Mouse (Mus musculus) intestine, embryonic 16.5 days (tissue): ENCODE results near the gene Ifi27. TPM values are rescaled to one million over a fixed set of nuclear protein-coding genes. Genes with fewer than 3 reads are reported as not detected.
"Not testable (repeated sequence)": the region's sequence is repeated elsewhere in the genome, so short reads cannot be mapped to it uniquely, and the experiment has no call there.

Experiments
- ATAC-seq: fragments of 200-750 bp; cut with Nextera tagmentation; 2 replicates; pipeline ENCODE4 v1.8.0; 2017; ENCODE audit warnings: moderate TSS enrichment, moderate library complexity
- H3K27ac ChIP-seq: fragments of 300-500 bp; sonication (generic); 2 replicates; pipeline ENCODE4 v1.5.1; 2014; ENCODE audit warnings: mild to moderate bottlenecking, low read length
- H3K27me3 ChIP-seq: fragments of 300-500 bp; sonication (generic); replicated peaks from 2 replicates; pipeline ENCODE4 v1.6.1; 2014; ENCODE audit warnings: low read length, control low read depth, mixed read lengths; ENCODE audit not compliant: control insufficient read depth, insufficient read depth
- H3K36me3 ChIP-seq: fragments of 300-500 bp; sonication (generic); 2 replicates; pipeline ENCODE4 v1.6.1; 2014; ENCODE audit warnings: low read length, control low read depth; ENCODE audit not compliant: control insufficient read depth, insufficient read depth
- H3K4me1 ChIP-seq: fragments of 300-500 bp; sonication (generic); 2 replicates; pipeline ENCODE4 v1.6.1; 2014; ENCODE audit warnings: low read length, control low read depth, mixed read lengths; ENCODE audit not compliant: control insufficient read depth, insufficient read depth
- H3K4me2 ChIP-seq: fragments of 300-500 bp; sonication (generic); 2 replicates; pipeline ENCODE4 v1.6.1; 2014; ENCODE audit warnings: low read depth, low read length, control low read depth
- H3K4me3 ChIP-seq: fragments of 300-500 bp; sonication (generic); 2 replicates; pipeline ENCODE4 v1.5.1; 2014; ENCODE audit warnings: mild to moderate bottlenecking, low read length
- H3K9ac ChIP-seq: fragments of 300-500 bp; sonication (generic); 2 replicates; pipeline ENCODE4 v1.6.1; 2014; ENCODE audit warnings: low read depth, low read length
- H3K9me3 ChIP-seq: fragments of 300-500 bp; sonication (generic); 2 replicates; pipeline ENCODE4 v1.6.1; 2016; ENCODE audit warnings: low read length, control low read depth; ENCODE audit not compliant: control insufficient read depth
- WGBS: fragments of 180-500 bp; shearing (Covaris S2); extraction: QIAGEN DNeasy Blood & Tissue Kit; methylation state at CpG from one replicate; pipeline ENCODE4 v1.1.7; 2014; 5-methylcytosine and 5-hydroxymethylcytosine counted together
- polyA plus RNA-seq: library from polyadenylated mRNA; unstranded; fragments of >200 nt; fragmentation: Nextera tagmentation; extraction: Ambion mirVana; gene quantifications from 2 replicates; pipeline ENCODE4 v1.2.1, GENCODE M21; 2015

Gene Ifi27
- polyA plus RNA-seq, 1 experiment from 2014 or later, result 45.4 TPM

DNA sequence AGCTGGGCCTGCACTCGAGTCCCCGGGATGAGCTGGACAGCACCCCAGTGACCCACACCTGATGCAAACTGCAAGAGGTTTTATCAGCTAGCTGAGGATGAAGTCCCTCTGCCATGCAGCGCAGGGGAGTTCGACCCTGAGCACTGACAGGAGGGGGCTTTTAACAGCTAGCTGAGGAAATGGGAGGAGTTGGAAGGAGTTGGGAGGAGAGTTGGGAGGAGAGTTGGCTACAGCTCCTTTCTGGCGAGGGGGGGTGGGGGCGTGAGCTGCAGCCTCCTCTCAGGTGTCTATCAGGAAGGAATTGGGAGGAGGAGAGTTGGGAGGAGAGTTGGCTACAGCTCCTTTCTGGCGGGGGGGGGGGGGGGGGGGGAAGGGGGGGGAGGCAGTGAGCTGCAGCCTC lies 10.2 kb downstream of the Ifi27 start:
- not testable (repeated sequence) for ATAC-seq, H3K27ac ChIP-seq, H3K27me3 ChIP-seq, H3K9me3 ChIP-seq, H3K4me3 ChIP-seq, H3K4me1 ChIP-seq, H3K9ac ChIP-seq, H3K36me3 ChIP-seq, H3K4me2 ChIP-seq
- WGBS, result 30% methylated on average over 6 of the region's 7 CpGs

DNA sequence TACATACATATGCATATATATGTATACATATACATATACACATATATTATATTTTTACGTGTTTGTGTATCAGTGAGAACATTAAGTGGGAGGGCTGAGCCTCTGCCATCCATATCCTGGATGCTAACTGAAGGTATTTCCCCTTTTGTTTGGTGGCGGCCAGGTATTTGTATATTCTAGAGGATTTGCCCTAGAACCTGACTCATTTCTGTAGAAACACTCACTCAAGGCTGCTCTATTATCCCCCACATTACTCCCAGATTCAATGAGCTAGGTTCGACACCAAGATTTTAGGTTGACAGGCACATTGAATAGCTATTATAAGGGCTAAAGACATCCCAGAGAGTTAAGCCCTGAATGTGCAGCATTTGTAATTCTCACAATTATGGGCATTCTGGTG lies 11.0 kb downstream of the Ifi27 start:
- no peaks in the 10 kb centered on the region for H3K27me3 ChIP-seq
- no peak overlapping the region for H3K4me3 ChIP-seq
- WGBS, result 74% methylated on average over 3 of the region's 3 CpGs
- no peaks in the 10 kb centered on the region for H3K9me3 ChIP-seq
- no peak overlapping the region for H3K9ac ChIP-seq
- H3K4me2 ChIP-seq, result no peak overlapping the region
- H3K36me3 ChIP-seq, result no peaks in the 10 kb centered on the region
- ATAC-seq, result no peak
- H3K4me1 ChIP-seq, result no peaks in the 10 kb centered on the region
- no peak overlapping the region for H3K27ac ChIP-seq

DNA sequence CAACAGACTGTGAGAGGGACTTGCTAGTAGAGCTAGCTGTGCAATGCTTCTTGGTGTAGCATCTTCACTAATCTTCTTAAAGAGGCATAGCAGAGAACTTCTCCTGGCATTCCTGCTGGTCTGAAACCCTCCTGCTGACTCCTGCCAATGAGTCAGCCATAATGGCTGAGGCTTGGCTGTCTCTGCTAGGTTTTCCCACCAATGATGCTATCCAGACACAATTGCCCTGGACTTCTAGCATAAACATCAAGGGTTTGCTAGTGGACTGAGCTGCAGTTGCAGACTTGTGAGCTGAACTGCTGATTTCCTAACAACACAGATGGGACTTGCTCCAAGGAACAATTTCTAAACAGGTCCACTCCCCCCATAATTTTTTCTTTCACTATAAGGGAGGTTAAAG lies 19.4 kb downstream of the Ifi27 start:
- no peak for ATAC-seq
- H3K9ac ChIP-seq, result no peak overlapping the region

DNA sequence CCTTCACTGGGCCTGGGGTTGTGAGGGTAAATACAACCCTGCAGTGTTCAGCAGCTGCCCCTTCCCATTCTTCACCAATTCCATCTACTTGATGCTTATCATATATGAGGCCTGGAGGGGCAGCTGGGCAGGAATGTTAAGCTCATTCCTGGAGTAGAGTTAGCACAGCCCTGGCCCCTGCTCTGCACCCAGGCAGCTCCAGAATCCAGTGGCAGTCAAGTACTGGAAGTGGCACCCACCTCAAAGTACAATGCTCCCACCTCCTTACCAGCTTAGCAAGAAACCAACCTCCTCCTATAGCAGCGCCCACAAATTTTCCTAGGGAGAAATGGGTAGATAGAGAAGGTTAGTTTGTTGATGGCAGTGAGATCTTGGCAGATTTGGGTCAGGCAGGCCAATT lies 22.7 kb downstream of the Ifi27 start:
- peak; percentile 70 for ATAC-seq
- H3K27ac ChIP-seq, H3K4me1 ChIP-seq, H3K4me3 ChIP-seq, H3K36me3 ChIP-seq, H3K9me3 ChIP-seq, H3K4me2 ChIP-seq, H3K27me3 ChIP-seq, H3K9ac ChIP-seq: not testable (repeated sequence)
- WGBS, result no CpG with 5 or more reads among the region's 1 CpGs

More for the DNA sequence above, 19.4 kb downstream of the Ifi27 start:
- no peak overlapping the region for H3K27ac ChIP-seq
- H3K4me2 ChIP-seq, result no peak overlapping the region
- no peaks in the 10 kb centered on the region for H3K36me3 ChIP-seq
- H3K4me3 ChIP-seq, result no peak overlapping the region
- no peaks in the 10 kb centered on the region for H3K9me3 ChIP-seq
- no peaks in the 10 kb centered on the region for H3K4me1 ChIP-seq
- H3K27me3 ChIP-seq, result no peaks in the 10 kb centered on the region

DNA sequence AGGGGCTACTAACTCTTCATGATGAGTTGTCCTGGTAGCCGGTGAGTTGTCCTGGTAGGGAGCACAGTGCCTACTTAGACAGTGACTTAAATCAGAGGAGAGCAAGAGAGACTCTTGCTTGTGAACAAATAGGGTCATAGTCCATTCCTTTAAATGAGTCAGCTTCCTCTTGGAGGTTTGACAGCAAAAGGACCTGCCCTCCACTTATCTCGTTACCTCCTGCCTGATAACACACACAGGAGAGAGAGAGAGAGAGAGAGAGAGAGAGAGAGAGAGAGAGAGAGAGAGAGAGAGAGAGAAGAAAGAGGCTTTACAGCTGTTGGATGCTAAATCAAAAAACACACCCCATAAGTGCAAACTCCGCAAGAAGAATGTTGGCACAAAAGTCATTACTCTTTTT lies 23.1 kb downstream of the Ifi27 start, which contains the start of gene Ifi27l2b:
Gene Ifi27l2b, minus strand, starts transcription at position 84 of the 400 bp plus-strand sequence.
- H3K9me3 ChIP-seq, result no peaks in the 10 kb centered on the region
- H3K4me1 ChIP-seq, result no peaks in the 10 kb centered on the region
- H3K9ac ChIP-seq, result no peak within 1 kb of the TSS
- ATAC-seq, result peak; percentile 97
- no peaks in the 10 kb centered on the region for H3K36me3 ChIP-seq
- H3K4me2 ChIP-seq, result no peak within 1 kb of the TSS
- WGBS, result 51% methylated on average over 3 of the region's 3 CpGs
- H3K4me3 ChIP-seq, result no peak within 1 kb of the TSS
- no peak within 1 kb of the TSS; the same call in 1 of the 2 replicates for H3K27ac ChIP-seq
- no peaks in the 10 kb centered on the region for H3K27me3 ChIP-seq

DNA sequence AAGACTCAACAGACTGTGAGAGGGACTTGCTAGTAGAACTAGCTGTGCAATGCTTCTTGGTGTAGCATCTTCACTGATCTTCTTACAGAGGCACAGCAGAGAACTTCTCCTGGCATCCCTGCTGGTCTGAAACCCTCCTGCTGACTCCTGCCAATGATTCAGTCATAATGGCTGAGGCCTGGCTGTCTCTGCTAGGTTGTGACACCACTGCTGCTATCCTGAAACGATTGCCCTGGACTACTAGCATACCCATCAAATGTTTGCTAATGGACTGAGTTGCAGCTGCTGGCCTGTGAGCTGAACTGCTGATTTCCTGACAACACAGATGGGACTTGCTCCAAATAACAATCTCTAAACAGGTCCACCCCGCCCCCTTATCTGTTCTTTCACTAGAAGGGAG lies 40.5 kb downstream of the Ifi27 start:
- no peak for ATAC-seq

DNA sequence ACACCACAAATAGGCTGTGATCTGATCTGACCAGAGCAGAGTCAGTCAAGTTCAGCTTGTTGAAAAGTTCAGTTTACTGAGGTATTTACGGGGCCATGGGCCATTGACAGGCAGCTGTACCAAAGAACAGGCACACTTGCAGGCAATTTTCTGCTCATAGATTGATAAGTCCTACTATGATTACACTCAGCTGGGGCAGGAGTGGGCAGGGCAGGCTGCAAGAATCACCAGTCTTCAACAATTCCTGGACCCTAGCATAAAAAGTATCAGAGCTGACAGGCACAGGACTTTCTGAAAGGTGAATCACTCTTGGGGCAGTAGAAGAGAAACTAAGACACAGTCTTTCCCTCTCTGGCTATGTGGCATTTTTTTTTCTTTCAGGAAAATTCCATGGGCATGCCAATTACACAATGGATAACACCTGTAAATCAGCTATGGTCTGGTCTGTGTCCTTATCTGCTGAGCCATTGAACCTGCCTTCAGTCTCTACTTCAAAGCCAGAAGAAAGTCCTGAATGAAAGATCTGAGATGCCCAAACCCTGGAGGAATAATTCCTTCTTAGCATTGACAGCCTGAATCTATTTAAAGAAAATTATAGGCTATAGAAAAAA lies 42.9 kb downstream of the Ifi27 start:
- Histone ChIP-seq H3K4me1 (no peaks in the 10 kb centered on the region; the same call in 1 of the 2 replicates), H3K9ac (no peak overlapping the region), H3K4me3 (no peak overlapping the region), H3K27ac (peak overlapping the region; percentile 61; the same call in 1 of the 2 replicates), H3K27me3 (no peaks in the 10 kb centered on the region), H3K4me2 (no peak overlapping the region), H3K36me3 (no peaks in the 10 kb centered on the region), H3K9me3 (no peaks in the 10 kb centered on the region)
- peak; percentile 56; the same call in 1 of the 2 replicates for ATAC-seq
- 72% methylated on average over 1 of the region's 1 CpGs for WGBS

More for the DNA sequence above, 40.5 kb downstream of the Ifi27 start:
- Histone ChIP-seq H3K27ac (no peak overlapping the region), H3K4me3 (no peak overlapping the region), H3K4me2 (no peak overlapping the region), H3K4me1 (no peaks in the 10 kb centered on the region; the same call in 1 of the 2 replicates), H3K9ac (no peak overlapping the region), H3K36me3 (no peaks in the 10 kb centered on the region), H3K27me3 (no peaks in the 10 kb centered on the region), H3K9me3 (no peaks in the 10 kb centered on the region)
- WGBS, result 41% methylated on average over 2 of the region's 2 CpGs

DNA sequence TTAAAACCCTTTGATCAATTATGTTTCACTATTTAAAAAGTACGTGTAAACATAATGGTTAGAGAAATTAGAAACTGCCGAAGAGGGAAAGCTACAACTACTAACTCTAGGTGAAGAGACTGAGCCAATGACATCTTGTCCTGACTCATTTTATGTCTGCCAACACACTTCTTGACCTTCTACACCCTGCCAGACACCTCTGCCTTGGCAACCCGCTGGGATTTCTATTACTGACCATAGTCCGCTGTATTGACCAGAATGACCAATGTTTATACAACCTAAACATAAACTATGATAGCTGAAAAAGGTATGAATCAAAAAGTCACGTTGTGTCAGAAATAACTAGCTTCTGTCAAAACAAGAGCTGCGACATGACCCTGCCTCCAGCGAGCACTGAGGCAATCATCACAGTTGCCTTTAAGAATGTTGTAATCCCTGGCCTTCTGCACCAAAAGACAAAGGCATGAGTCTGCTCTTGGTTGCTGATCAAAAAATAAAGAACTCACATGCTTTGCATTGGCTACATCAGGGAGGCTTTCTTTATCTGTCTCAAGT lies 43.5 kb downstream of the Ifi27 start:
- 56% methylated on average over 7 of the region's 7 CpGs for WGBS
- Histone ChIP-seq H3K9me3 (no peaks in the 10 kb centered on the region), H3K27ac (no peak overlapping the region), H3K4me3 (no peak overlapping the region), H3K4me1 (no peaks in the 10 kb centered on the region; the same call in 1 of the 2 replicates), H3K36me3 (no peaks in the 10 kb centered on the region), H3K27me3 (no peaks in the 10 kb centered on the region), H3K4me2 (no peak overlapping the region), H3K9ac (no peak overlapping the region)
- ATAC-seq, result no peak

DNA sequence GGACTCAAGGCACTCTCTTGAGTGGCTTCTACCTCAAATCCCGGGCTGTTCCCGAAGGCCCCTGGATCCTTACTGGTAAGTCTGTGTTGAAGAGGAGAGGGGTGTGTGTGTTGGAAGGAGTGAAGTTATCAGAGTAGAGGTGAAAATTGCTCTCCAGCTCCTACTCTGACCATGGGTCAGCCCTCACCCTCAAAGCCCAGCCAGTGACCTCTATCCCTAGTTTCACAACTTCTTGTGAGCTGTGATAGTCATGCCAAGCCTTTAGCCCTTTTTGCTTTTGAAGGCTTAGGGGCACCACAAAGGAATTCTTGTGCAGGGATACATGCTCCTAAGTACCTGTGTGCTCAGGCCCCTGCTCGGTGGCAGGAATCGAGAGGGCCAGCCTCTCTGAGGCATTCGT lies 47.7 kb downstream of the Ifi27 start:
- Histone ChIP-seq H3K4me1 (no peaks in the 10 kb centered on the region; the same call in 1 of the 2 replicates), H3K4me2 (no peak overlapping the region), H3K9me3 (no peaks in the 10 kb centered on the region), H3K9ac (no peak overlapping the region), H3K27ac (no peak overlapping the region), H3K27me3 (no peaks in the 10 kb centered on the region), H3K36me3 (no peaks in the 10 kb centered on the region), H3K4me3 (no peak overlapping the region)
- WGBS, result 74% methylated on average over 5 of the region's 5 CpGs
- no peak for ATAC-seq

DNA sequence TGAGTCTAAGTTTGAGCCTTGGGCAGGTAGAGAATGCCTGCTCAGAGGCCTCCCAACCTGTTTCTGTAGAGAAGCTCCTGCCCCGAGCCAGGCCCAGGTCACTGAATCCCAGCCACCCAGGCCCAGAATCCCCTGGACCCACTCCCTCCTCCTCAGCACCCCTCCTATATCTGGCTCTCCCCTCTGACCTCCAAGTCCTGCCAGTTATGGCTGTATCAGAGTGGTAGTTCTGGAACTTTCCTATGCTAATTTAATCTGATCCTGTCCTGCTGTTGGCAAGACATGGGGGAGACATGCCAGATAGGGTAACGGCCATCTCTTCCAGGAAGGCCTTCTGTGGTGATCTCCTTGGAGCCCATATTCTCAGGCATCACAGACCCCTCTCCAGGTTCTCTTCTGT lies 48.8 kb downstream of the Ifi27 start:
- no peak overlapping the region for H3K9ac ChIP-seq
- H3K4me2 ChIP-seq, result no peak overlapping the region
- no peaks in the 10 kb centered on the region for H3K27me3 ChIP-seq
- H3K9me3 ChIP-seq, result no peaks in the 10 kb centered on the region
- H3K36me3 ChIP-seq, result no peaks in the 10 kb centered on the region
- ATAC-seq, result no peak
- H3K4me1 ChIP-seq, result no peaks in the 10 kb centered on the region
- no peak overlapping the region for H3K4me3 ChIP-seq
- no peak overlapping the region for H3K27ac ChIP-seq
- 81% methylated on average over 2 of the region's 2 CpGs for WGBS
